16 mouse cellular contexts compared by ENCODE assay signal in the genomic region with DNA sequence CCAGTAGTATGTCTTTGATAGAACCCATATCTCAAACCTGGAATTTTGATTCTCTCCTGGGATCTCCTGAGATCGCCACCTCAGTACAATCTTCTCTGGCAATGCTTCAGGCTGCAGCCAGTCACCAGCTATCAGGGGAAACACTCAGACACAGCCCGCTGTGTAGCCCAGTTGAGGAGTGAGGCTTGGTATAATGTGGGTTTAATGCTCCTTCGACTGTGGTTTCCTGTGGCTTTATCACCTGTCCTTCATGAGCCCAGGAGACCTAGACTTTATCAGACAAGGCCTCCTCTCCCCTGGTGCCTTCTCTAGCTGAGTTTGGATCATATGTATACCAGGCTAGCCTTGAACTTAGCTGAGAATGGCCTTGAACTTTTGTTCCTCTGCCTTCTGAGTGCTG.
"Had no signal": no experiment of that assay in that cellular context is flagged by ENCODE, and none has a peak within 500 bp of the region (broad histone marks: within the 10 kb centered on the region; RNA-seq: fewer than 3 reads in every experiment).

No protein-coding gene starts in this region.

- H3K9me3 ChIP-seq: limb, embryonic 12.5 days; limb, embryonic 15.5 days; liver, embryonic 13.5 days; midbrain, embryonic 10.5 days; midbrain, embryonic 13.5 days; stomach, embryonic 15.5 days had no signal

- H3K4me3 ChIP-seq: left cerebral cortex, adult 2 months; limb, embryonic 12.5 days; limb, embryonic 15.5 days; liver, embryonic 13.5 days; midbrain, embryonic 10.5 days; midbrain, embryonic 13.5 days; myocyte; stomach, embryonic 15.5 days had no signal

- H3K36me3 ChIP-seq: limb, embryonic 12.5 days; limb, embryonic 15.5 days; liver, embryonic 13.5 days; midbrain, embryonic 10.5 days; midbrain, embryonic 13.5 days; stomach, embryonic 15.5 days had no signal

- H3K4me2 ChIP-seq: limb, embryonic 12.5 days; limb, embryonic 15.5 days; liver, embryonic 13.5 days; midbrain, embryonic 13.5 days; stomach, embryonic 15.5 days had no signal

- H3K9ac ChIP-seq: limb, embryonic 12.5 days; limb, embryonic 15.5 days; liver, embryonic 13.5 days; midbrain, embryonic 13.5 days; stomach, embryonic 15.5 days had no signal

- DNase-seq: layer of hippocampus, postnatal 36 days; liver, embryonic 13.5 days; right cerebral cortex, adult 18-20 months; right cerebral cortex, postnatal 14 days; right cerebral cortex, postnatal 4 days; thymus, postnatal 36 days had no signal

- H3K4me1 ChIP-seq: limb, embryonic 12.5 days; liver, embryonic 13.5 days; stomach, embryonic 15.5 days had no signal

- ATAC-seq: intestine, embryonic 16.5 days; midbrain, embryonic 13.5 days; midbrain, embryonic 16.5 days had no signal

- H3K27ac ChIP-seq: kidney, postnatal 0 days; left cerebral cortex, adult 2 months; limb, embryonic 12.5 days; limb, embryonic 15.5 days; liver, embryonic 13.5 days; midbrain, embryonic 10.5 days; midbrain, embryonic 13.5 days; stomach, embryonic 15.5 days had no signal

- H3K27me3 ChIP-seq: limb, embryonic 15.5 days; liver, embryonic 13.5 days; midbrain, embryonic 13.5 days; stomach, embryonic 15.5 days had no signal
